Mouse (Mus musculus): Measurements from ENCODE around the gene Smarcc1. TPM values are rescaled to one million over a fixed set of nuclear protein-coding genes. Genes with fewer than 3 reads are reported as not detected.

Smarcc1 gene
- total and polyA plus RNA-seq, 3 experiments = 26.4 to 58.3 (median 46.1) TPM

GRCm38 (mm10) chr9:110284075-110284697, 166.7 kb downstream of the Smarcc1 start:
- DNase-seq = no peak

GRCm38 (mm10) chr9:110287321-110287924, 169.9 kb downstream of the Smarcc1 start:
- no peak for DNase-seq

Small RNA genes within 50 kb of the gene (microRNA-seq; reads per million reads assigned to microRNA genes)
- 53.8 to 100 reads per million in 2 experiments for gene Mir6236

Other genes starting within 250 kb of the Smarcc1 start
- 10 to 100 TPM; 11.4 to 13.3 TPM for gene Cdc25a, start 242.1 kb upstream of the Smarcc1 start, total RNA-seq (2021)
- 4.3 TPM in 2 replicates for gene Cdc25a, start 242.1 kb upstream of the Smarcc1 start, polyA plus RNA-seq (2012; rRNA removed)
- gene Map4, start 186.2 kb upstream of the Smarcc1 start, total RNA-seq (2021) = 10 to 100 TPM; 81.6 to 82.5 TPM
- gene Map4, start 186.2 kb upstream of the Smarcc1 start, polyA plus RNA-seq (2012; rRNA removed) = 219 and 223 TPM in 2 replicates
- 100 to 1,000 TPM in 1 of 2 experiments, 10 to 100 TPM in 1; 92.7 to 102 TPM for gene Dhx30, start 122 bp downstream of the Smarcc1 start, total RNA-seq (2021)
- gene Dhx30, start 122 bp downstream of the Smarcc1 start, polyA plus RNA-seq (2012; rRNA removed) = 52.9 and 68.1 TPM in 2 replicates
- gene Cspg5, start 126.1 kb downstream of the Smarcc1 start, total RNA-seq (2021) = 10 to 100 TPM; 18.0 to 19.6 TPM
- gene Cspg5, start 126.1 kb downstream of the Smarcc1 start, polyA plus RNA-seq (2012; rRNA removed) = 10.8 and 13.9 TPM in 2 replicates
- gene Elp6, start 187.5 kb downstream of the Smarcc1 start, total RNA-seq (2021) = 10 to 100 TPM in 1 of 2 experiments, 1 to 10 TPM in 1; 5.6 to 11.3 TPM
- gene Elp6, start 187.5 kb downstream of the Smarcc1 start, polyA plus RNA-seq (2012; rRNA removed) = 9.9 and 10.3 TPM in 2 replicates
- gene Scap, start 215.6 kb downstream of the Smarcc1 start, total RNA-seq (2021) = 100 to 1,000 TPM in 1 of 2 experiments, 10 to 100 TPM in 1; 98.3 to 148 TPM
- gene Scap, start 215.6 kb downstream of the Smarcc1 start, polyA plus RNA-seq (2012; rRNA removed) = 99.4 and 112 TPM in 2 replicates

All from adrenal gland, adult 2 months (tissue).